10 mouse cellular contexts compared by ENCODE assay signal in genomic region chr3:87993436-87993835, GRCm38 (mm10). TPM values are rescaled to one million over a fixed set of nuclear protein-coding genes. Genes with fewer than 3 reads are reported as not detected.
DNase-seq lines count a peak whose midpoint lies in the region; ATAC-seq and TF ChIP-seq lines count a peak whose summit lies in the region.
"Had no signal": no experiment of that assay in that cellular context is flagged by ENCODE, and none has a peak within 500 bp of the region (broad histone marks: within the 10 kb centered on the region; RNA-seq: fewer than 3 reads in every experiment).

No protein-coding gene starts in this region.

- H3K27me3 ChIP-seq in kidney, adult 2 months (replicated peaks; ENCODE audit: control insufficient read depth, insufficient read depth, low read length): no peaks in the 10 kb centered on the region; the same call in 1 of the 2 replicates
- H3K27me3 ChIP-seq in kidney, embryonic 15.5 days: peaks cover 100% of the 10 kb centered on the region
- no peaks in the 10 kb centered on the region for H3K27me3 ChIP-seq in MEL (ENCODE audit: control insufficient read depth in 1 of 2, insufficient read depth in 2 of 2, low read length in 2 of 2)
- H3K27me3 ChIP-seq in liver, embryonic 11.5 days (replicated peaks; ENCODE audit: control insufficient read depth, insufficient read depth, low read length): peaks cover 89% of the 10 kb centered on the region

- ATAC-seq in kidney, embryonic 15.5 days (replicated peaks; ENCODE audit: low FRiP score): no peak
- ATAC-seq in liver, embryonic 11.5 days (replicated peaks; ENCODE audit: low FRiP score): no peak

- DNase-seq in kidney, adult 2 months: peak; percentile 16
- DNase-seq in 416B (ENCODE audit: low read depth) (peak; percentile 85), MEL (ENCODE audit: low read depth, low spot score) (peak; percentile 77)
- peak; percentile 58 for DNase-seq in liver, embryonic 11.5 days (ENCODE audit: low spot score)
- DNase-seq in left cerebral cortex, postnatal 25 days (ENCODE audit: low spot score in 2 of 2): no peak
- DNase-seq in left cerebral cortex, postnatal 14 days (ENCODE audit: low spot score in 2 of 2): no peak
- DNase-seq in cerebellum, adult 9-11 months: no peak

- no peak overlapping the region for H3K4me2 ChIP-seq in kidney, embryonic 15.5 days
- no peak overlapping the region for H3K4me2 ChIP-seq in liver, embryonic 11.5 days
- H3K4me2 ChIP-seq: midbrain, embryonic 12.5 days had no signal

- H3K4me1 ChIP-seq in kidney, adult 2 months (ENCODE audit: control insufficient read depth, insufficient read depth, low read length): no peaks in the 10 kb centered on the region
- peaks cover 12% of the 10 kb centered on the region for H3K4me1 ChIP-seq in kidney, embryonic 15.5 days
- H3K4me1 ChIP-seq in MEL (ENCODE audit: control insufficient read depth in 1 of 2, insufficient read depth in 2 of 2, low read length in 2 of 2): no peaks in the 10 kb centered on the region; a peak in 1 of 4 replicates
- H3K4me1 ChIP-seq in liver, embryonic 11.5 days (replicated peaks; ENCODE audit: control insufficient read depth, insufficient read depth, low read length): no peaks in the 10 kb centered on the region; the same call in 1 of the 2 replicates

- 0% methylated on average over 6 of the region's 6 CpGs for WGBS in kidney, adult 2 months
- 3% methylated on average over 5 of the region's 6 CpGs for WGBS in kidney, embryonic 15.5 days
- WGBS in liver, embryonic 11.5 days: 0% methylated on average over 6 of the region's 6 CpGs

- H3K9ac ChIP-seq in kidney, embryonic 15.5 days: no peak overlapping the region
- no peak overlapping the region for H3K9ac ChIP-seq in MEL (ENCODE audit: control insufficient read depth, low read depth, low read length, poor library complexity, severe bottlenecking)
- no peak overlapping the region for H3K9ac ChIP-seq in liver, embryonic 11.5 days (ENCODE audit: low read depth, low read length)

- H3K79me2 ChIP-seq in MEL (ENCODE audit: control insufficient read depth, insufficient read depth, low read length, poor library complexity): no peaks in the 10 kb centered on the region

- intact Hi-C loops in left cerebral cortex, postnatal 25 days (cut with DNase I): no loop called here
- intact Hi-C loops in left cerebral cortex, postnatal 14 days (cut with DNase I): no loop called here

- TF ChIP-seq RAD21 in MEL (IDR thresholded peaks at IDR 0.05; ENCODE audit: low read depth, low read length): no peak

- no peak for TF ChIP-seq POLR2A in kidney, adult 2 months (IDR thresholded peaks at IDR 0.05; ENCODE audit: low read depth, low read length)
- no peak for TF ChIP-seq POLR2A in MEL (IDR thresholded peaks at IDR 0.05; ENCODE audit: control insufficient read depth in 1 of 2, insufficient read depth in 1 of 2, low read depth in 1 of 2, low read length in 2 of 2, poor library complexity in 1 of 2)

- no peaks in the 10 kb centered on the region for H3K36me3 ChIP-seq in kidney, adult 2 months (ENCODE audit: control insufficient read depth, insufficient read depth, low read length)
- no peaks in the 10 kb centered on the region for H3K36me3 ChIP-seq in kidney, embryonic 15.5 days
- H3K36me3 ChIP-seq in MEL (ENCODE audit: control insufficient read depth in 1 of 2, insufficient read depth in 2 of 2, low read length in 2 of 2): no peaks in the 10 kb centered on the region; a peak in 1 of 4 replicates
- H3K36me3 ChIP-seq in liver, embryonic 11.5 days (ENCODE audit: control insufficient read depth, insufficient read depth, low read length): no peaks in the 10 kb centered on the region
- H3K36me3 ChIP-seq: midbrain, embryonic 12.5 days had no signal

- no peak for TF ChIP-seq CTCF in kidney, adult 2 months (conservative IDR thresholded peaks at IDR 0.05; ENCODE audit: insufficient read depth, insufficient read length, low read depth, low read length)
- TF ChIP-seq CTCF in MEL (IDR thresholded peaks at IDR 0.05 in 2 of 3, conservative IDR thresholded peaks at IDR 0.05 in 1 of 3; ENCODE audit: control insufficient read depth in 1 of 3, insufficient read depth in 1 of 3, low read depth in 2 of 3, low read length in 3 of 3, poor library complexity in 1 of 3, severe bottlenecking in 1 of 3): no peak

- TF ChIP-seq EP300 in MEL (IDR thresholded peaks at IDR 0.05; ENCODE audit: low read depth in 1 of 2, low read length in 2 of 2): no peak

- no peak overlapping the region for H3K4me3 ChIP-seq in kidney, adult 2 months (ENCODE audit: insufficient read depth, low read depth, low read length)
- H3K4me3 ChIP-seq in kidney, embryonic 15.5 days (replicated peaks): no peak overlapping the region
- no peak overlapping the region for H3K4me3 ChIP-seq in MEL (ENCODE audit: control insufficient read depth in 1 of 2, insufficient read depth in 1 of 2, low read depth in 2 of 2, low read length in 2 of 2)
- no peak overlapping the region for H3K4me3 ChIP-seq in liver, embryonic 11.5 days (ENCODE audit: low read depth, low read length)
- H3K4me3 ChIP-seq: midbrain, embryonic 12.5 days had no signal

- H3K27ac ChIP-seq in kidney, adult 2 months (ENCODE audit: insufficient read depth, low read depth, low read length): no peak overlapping the region
- H3K27ac ChIP-seq in kidney, embryonic 15.5 days: no peak overlapping the region
- no peak overlapping the region for H3K27ac ChIP-seq in MEL (ENCODE audit: control insufficient read depth, low read depth, low read length)
- no peak overlapping the region for H3K27ac ChIP-seq in liver, embryonic 11.5 days (ENCODE audit: low read depth, low read length)
- H3K27ac ChIP-seq: midbrain, embryonic 12.5 days had no signal

- H3K9me3 ChIP-seq in kidney, embryonic 15.5 days (replicated peaks): no peaks in the 10 kb centered on the region
- H3K9me3 ChIP-seq in MEL (replicated peaks; ENCODE audit: insufficient read depth, low read length): no peaks in the 10 kb centered on the region
- H3K9me3 ChIP-seq in liver, embryonic 11.5 days (ENCODE audit: control insufficient read depth, low read length): no peaks in the 10 kb centered on the region
- H3K9me3 ChIP-seq: midbrain, embryonic 12.5 days had no signal

TF ChIP-seq in MEL, 35 proteins besides CTCF, POLR2A, EP300 and RAD21:
- TF ChIP-seq MAZ (IDR thresholded peaks at IDR 0.05; ENCODE audit: low read depth, low read length) (peak; percentile 89; the same call in 1 of the 2 replicates), POLR2AphosphoS5 (IDR thresholded peaks at IDR 0.05; ENCODE audit: borderline replicate concordance, low read depth, low read length) (no peak), SIN3A (IDR thresholded peaks at IDR 0.05; ENCODE audit: low read length) (peak; percentile 72), CHD1 (IDR thresholded peaks at IDR 0.05; ENCODE audit: low read depth, low read length) (no peak)

RNA-seq across cellular contexts. Expression of gene Bcan, which starts 6.6 kb away (rescaled TPM):
- 0.34 and 0.48 TPM in 2 replicates for polyA plus RNA-seq in kidney, adult 2 months (2012; rRNA removed)
- polyA plus RNA-seq in kidney, embryonic 15.5 days (2015; fragmentation: Nextera tagmentation; extraction: Ambion mirVana): 0.17 and 0.33 TPM in 2 replicates
- not detected in 2 replicates for total RNA-seq in MEL (2012; rRNA removed)
- polyA plus RNA-seq in MEL (2012; ENCODE audit: insufficient read depth in 1 of 2, insufficient read length in 2 of 2, low read depth in 1 of 2, low replicate concordance in 2 of 2, missing spikeins in 1 of 2): not detected
- 0.08 TPM in 1 of 2 replicates, not detected in the other for polyA plus RNA-seq in liver, embryonic 11.5 days (2014; fragmentation: Nextera tagmentation; extraction: Ambion mirVana)
- 100 to 1,000 TPM; 257 to 284 TPM for total RNA-seq in left cerebral cortex, postnatal 25 days (2021)
- total RNA-seq in left cerebral cortex, postnatal 14 days (2021): 100 to 1,000 TPM; 297 to 331 TPM

RNA-seq across cellular contexts. Expression of gene Nes, which starts 22.6 kb away (rescaled TPM):
- polyA plus RNA-seq in kidney, adult 2 months (2012; rRNA removed): 7.2 and 7.5 TPM in 2 replicates
- polyA plus RNA-seq in kidney, embryonic 15.5 days (2015; fragmentation: Nextera tagmentation; extraction: Ambion mirVana): 31.1 and 34.6 TPM in 2 replicates
- not detected in 2 replicates for total RNA-seq in MEL (2012; rRNA removed)
- polyA plus RNA-seq in MEL (2012; ENCODE audit: insufficient read depth in 1 of 2, insufficient read length in 2 of 2, low read depth in 1 of 2, low replicate concordance in 2 of 2, missing spikeins in 1 of 2): under 1 TPM in 1 of 2 experiments, not detected in 1; 0.01 TPM
- polyA plus RNA-seq in liver, embryonic 11.5 days (2014; fragmentation: Nextera tagmentation; extraction: Ambion mirVana): 4.9 and 5.8 TPM in 2 replicates
- 1 to 10 TPM; 5.2 to 6.2 TPM for total RNA-seq in left cerebral cortex, postnatal 25 days (2021)
- 10 to 100 TPM; 10.1 to 10.4 TPM for total RNA-seq in left cerebral cortex, postnatal 14 days (2021)

RNA-seq across cellular contexts. Expression of gene Hapln2, which starts 33.9 kb away (rescaled TPM):
- polyA plus RNA-seq in kidney, adult 2 months (2012; rRNA removed): not detected in 2 replicates
- polyA plus RNA-seq in kidney, embryonic 15.5 days (2015; fragmentation: Nextera tagmentation; extraction: Ambion mirVana): 0.12 and 0.23 TPM in 2 replicates
- total RNA-seq in MEL (2012; rRNA removed): not detected in 2 replicates
- not detected for polyA plus RNA-seq in MEL (2012; ENCODE audit: insufficient read depth in 1 of 2, insufficient read length in 2 of 2, low read depth in 1 of 2, low replicate concordance in 2 of 2, missing spikeins in 1 of 2)
- polyA plus RNA-seq in liver, embryonic 11.5 days (2014; fragmentation: Nextera tagmentation; extraction: Ambion mirVana): not detected in 2 replicates
- 1 to 10 TPM; 7.4 to 9.6 TPM for total RNA-seq in left cerebral cortex, postnatal 25 days (2021)
- total RNA-seq in left cerebral cortex, postnatal 14 days (2021): 1 to 10 TPM; 1.3 TPM
- total RNA-seq: heart, postnatal 25 days had no signal

RNA-seq across cellular contexts. Expression of gene Crabp2, which starts 45.0 kb away (rescaled TPM):
- polyA plus RNA-seq in kidney, adult 2 months (2012; rRNA removed): 0.88 and 0.94 TPM in 2 replicates
- 81.1 and 82.3 TPM in 2 replicates for polyA plus RNA-seq in kidney, embryonic 15.5 days (2015; fragmentation: Nextera tagmentation; extraction: Ambion mirVana)
- 0.23 and 0.29 TPM in 2 replicates for total RNA-seq in MEL (2012; rRNA removed)
- 1 to 10 TPM in 1 of 2 experiments, not detected in 1; 1.2 TPM for polyA plus RNA-seq in MEL (2012; ENCODE audit: insufficient read depth in 1 of 2, insufficient read length in 2 of 2, low read depth in 1 of 2, low replicate concordance in 2 of 2, missing spikeins in 1 of 2)
- polyA plus RNA-seq in liver, embryonic 11.5 days (2014; fragmentation: Nextera tagmentation; extraction: Ambion mirVana): 24.9 and 29.9 TPM in 2 replicates
- 1 to 10 TPM; 3.9 to 5.7 TPM for total RNA-seq in left cerebral cortex, postnatal 25 days (2021)
- total RNA-seq in left cerebral cortex, postnatal 14 days (2021): 1 to 10 TPM; 5.4 to 5.9 TPM
- total RNA-seq: heart, postnatal 25 days had no signal

RNA-seq across cellular contexts. Expression of gene Gpatch4, which starts 49.5 kb away (rescaled TPM):
- 5.1 and 7.4 TPM in 2 replicates for polyA plus RNA-seq in kidney, adult 2 months (2012; rRNA removed)
- 38.2 and 45.4 TPM in 2 replicates for polyA plus RNA-seq in kidney, embryonic 15.5 days (2015; fragmentation: Nextera tagmentation; extraction: Ambion mirVana)
- total RNA-seq in MEL (2012; rRNA removed): 76.6 and 105 TPM in 2 replicates
- polyA plus RNA-seq in MEL (2012; ENCODE audit: insufficient read depth in 1 of 2, insufficient read length in 2 of 2, low read depth in 1 of 2, low replicate concordance in 2 of 2, missing spikeins in 1 of 2): 100 to 1,000 TPM; 135 to 240 TPM
- 60.6 and 60.7 TPM in 2 replicates for polyA plus RNA-seq in liver, embryonic 11.5 days (2014; fragmentation: Nextera tagmentation; extraction: Ambion mirVana)
- total RNA-seq in left cerebral cortex, postnatal 25 days (2021): 10 to 100 TPM; 13.1 to 13.8 TPM
- total RNA-seq in left cerebral cortex, postnatal 14 days (2021): 10 to 100 TPM; 15.5 to 16.5 TPM

Comparison
In these comparisons a context has a peak if more than half of its experiments do, and no peak if none do; other contexts are left out.
1. DNase-seq: peak in kidney, adult 2 months (single experiment), 416B (single experiment), MEL (single experiment) and liver, embryonic 11.5 days (single experiment); none in left cerebral cortex, postnatal 25 days (0 of 2), left cerebral cortex, postnatal 14 days (0 of 2) and cerebellum, adult 9-11 months (single experiment).